Mouse (Mus musculus): Measurements from ENCODE around the gene Ahsg. TPM values are rescaled to one million over a fixed set of nuclear protein-coding genes. Genes with fewer than 3 reads are reported as not detected.

The Ahsg gene
- polyA plus RNA-seq, 1 experiment from 2014 or later: 1.1 TPM

GRCm38 (mm10) chr16:22856773-22857172, 34.3 kb upstream of the Ahsg start:
- H3K27ac ChIP-seq (ENCODE audit: low read depth, low read length): peak overlapping the region; percentile 4; the same call in 1 of the 2 replicates
- no peaks in the 10 kb centered on the region for H3K27me3 ChIP-seq (ENCODE audit: control insufficient read depth, insufficient read depth, low read length)
- WGBS: 9% methylated on average over 9 of the region's 9 CpGs
- peaks cover 4% of the 10 kb centered on the region; the same call in 1 of the 2 replicates for H3K36me3 ChIP-seq (ENCODE audit: control insufficient read depth, insufficient read depth, low read length)
- H3K9ac ChIP-seq (ENCODE audit: low read depth, low read length): peak overlapping the region; percentile 57
- ATAC-seq (ENCODE audit: low FRiP score, low TSS enrichment): no peak
- H3K4me1 ChIP-seq (ENCODE audit: control insufficient read depth, insufficient read depth, low read length): 0 out of 2 replicates have a peak, but pooled peaks cover 6% of the 10 kb centered on the region
- H3K4me2 ChIP-seq (replicated peaks; ENCODE audit: low read depth, low read length): peak overlapping the region; percentile 86
- H3K4me3 ChIP-seq (ENCODE audit: low read length): peak overlapping the region; percentile 65
- no peaks in the 10 kb centered on the region for H3K9me3 ChIP-seq (ENCODE audit: control insufficient read depth, low read length)

GRCm38 (mm10) chr16:22857431-22858113, 33.5 kb upstream of the Ahsg start, which contains the start of the genes Tbccd1 and Dnajb11:
Tbccd1 (minus strand) TSS chr16:22857669.
Dnajb11 (plus strand) TSS chr16:22857845.
- H3K9ac ChIP-seq (ENCODE audit: low read depth, low read length): peak within 1 kb of the TSS; percentile 68
- H3K4me1 ChIP-seq (ENCODE audit: control insufficient read depth, insufficient read depth, low read length): 0 out of 2 replicates have a peak, but pooled peaks cover 6% of the 10 kb centered on the region
- ATAC-seq (ENCODE audit: low FRiP score, low TSS enrichment): peak; percentile 99
- H3K9me3 ChIP-seq (ENCODE audit: control insufficient read depth, low read length): no peaks in the 10 kb centered on the region
- H3K36me3 ChIP-seq (ENCODE audit: control insufficient read depth, insufficient read depth, low read length): peaks cover 6% of the 10 kb centered on the region; the same call in 1 of the 2 replicates
- peak within 1 kb of the TSS; percentile 4; the same call in 1 of the 2 replicates for H3K27ac ChIP-seq (ENCODE audit: low read depth, low read length)
- H3K27me3 ChIP-seq (ENCODE audit: control insufficient read depth, insufficient read depth, low read length): no peaks in the 10 kb centered on the region
- H3K4me3 ChIP-seq (ENCODE audit: low read length): peak within 1 kb of the TSS; percentile 65
- under 1% methylated on average over 62 of the region's 62 CpGs for WGBS
- peak within 1 kb of the TSS; percentile 86 for H3K4me2 ChIP-seq (replicated peaks; ENCODE audit: low read depth, low read length)

DNA sequence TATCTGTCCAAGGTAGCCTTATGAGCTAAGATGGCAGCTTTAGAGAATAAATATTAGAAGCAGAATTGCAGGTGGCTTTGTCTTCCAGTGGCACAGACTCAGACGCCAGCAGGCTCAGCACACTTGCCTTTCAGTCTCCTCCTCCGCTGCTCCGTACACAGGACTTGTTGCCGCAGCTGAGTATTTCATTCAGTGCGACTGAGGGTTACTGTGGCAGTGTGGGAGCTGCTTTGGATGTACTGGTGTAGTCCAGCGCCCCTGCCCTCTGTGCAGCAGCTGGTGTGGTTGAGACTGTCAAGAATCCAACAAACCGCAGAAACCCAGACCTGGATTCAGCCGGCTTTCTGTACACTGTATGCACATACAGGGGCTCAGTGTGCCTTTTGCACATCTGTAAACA, 18.7 kb upstream of the Ahsg start:
- H3K9ac ChIP-seq (ENCODE audit: low read depth, low read length): no peak overlapping the region
- WGBS: 89% methylated on average over 8 of the region's 8 CpGs
- no peaks in the 10 kb centered on the region for H3K9me3 ChIP-seq (ENCODE audit: control insufficient read depth, low read length)
- H3K27me3 ChIP-seq (ENCODE audit: control insufficient read depth, insufficient read depth, low read length): no peaks in the 10 kb centered on the region
- no peaks in the 10 kb centered on the region for H3K4me1 ChIP-seq (ENCODE audit: control insufficient read depth, insufficient read depth, low read length)
- H3K4me2 ChIP-seq (replicated peaks; ENCODE audit: low read depth, low read length): no peak overlapping the region
- H3K27ac ChIP-seq (ENCODE audit: low read depth, low read length): no peak overlapping the region
- ATAC-seq (ENCODE audit: low FRiP score, low TSS enrichment): no peak
- no peak overlapping the region for H3K4me3 ChIP-seq (ENCODE audit: low read length)
- peaks cover 63% of the 10 kb centered on the region for H3K36me3 ChIP-seq (ENCODE audit: control insufficient read depth, insufficient read depth, low read length)

- H3K4me2 ChIP-seq (replicated peaks; ENCODE audit: low read depth, low read length): no peak overlapping the region
- ATAC-seq (ENCODE audit: low FRiP score, low TSS enrichment): no peak
- 82% methylated on average over 4 of the region's 4 CpGs for WGBS
Measured at GRCm38 (mm10) chr16:22873369-22873768, 17.7 kb upstream of the Ahsg start.

DNA sequence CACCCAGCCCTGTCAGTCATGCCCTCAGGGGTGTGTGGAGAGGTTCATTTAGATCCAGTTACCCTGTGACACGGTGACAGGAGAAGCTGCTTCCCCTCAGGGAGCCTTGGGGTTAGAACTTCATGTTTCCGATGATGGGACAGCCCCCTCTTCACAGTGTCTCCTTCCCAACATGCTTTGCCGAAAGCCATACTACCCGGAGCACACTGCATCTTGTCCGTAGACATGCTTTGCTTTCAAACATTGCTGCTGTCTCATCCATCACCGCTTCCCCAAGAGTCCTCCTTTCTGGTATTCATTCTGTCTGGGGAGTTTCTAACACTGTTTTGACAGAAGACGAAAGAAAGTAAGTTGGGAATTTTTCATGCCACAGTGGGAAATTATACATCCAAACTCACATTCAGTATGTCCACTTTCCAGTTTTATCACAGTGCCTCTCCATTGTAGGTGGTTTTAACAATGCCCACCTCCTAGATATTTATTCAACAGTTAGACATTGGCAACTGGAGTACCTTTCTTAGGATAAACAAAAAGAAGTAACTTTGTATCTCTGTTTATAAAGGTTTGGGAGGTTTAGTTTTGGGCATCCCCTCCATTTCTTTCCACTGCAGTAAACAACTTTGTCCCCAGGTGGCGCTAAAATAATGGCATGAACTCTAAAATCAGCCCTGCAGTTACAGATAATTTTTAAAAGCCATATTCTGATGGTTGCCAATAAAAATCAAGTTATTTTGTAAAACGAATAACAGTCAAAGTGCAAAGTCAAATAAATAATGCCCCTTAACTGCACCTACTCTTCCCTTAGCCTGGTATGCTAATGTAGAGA, 14.6 kb upstream of the Ahsg start:
- Histone ChIP-seq H3K9me3 (ENCODE audit: control insufficient read depth, low read length) (no peaks in the 10 kb centered on the region), H3K27me3 (ENCODE audit: control insufficient read depth, insufficient read depth, low read length) (no peaks in the 10 kb centered on the region), H3K27ac (ENCODE audit: low read depth, low read length) (no peak overlapping the region), H3K36me3 (ENCODE audit: control insufficient read depth, insufficient read depth, low read length) (peaks cover 23% of the 10 kb centered on the region), H3K4me1 (ENCODE audit: control insufficient read depth, insufficient read depth, low read length) (no peaks in the 10 kb centered on the region), H3K4me3 (ENCODE audit: low read length) (no peak overlapping the region), H3K4me2 (replicated peaks; ENCODE audit: low read depth, low read length) (no peak overlapping the region), H3K9ac (ENCODE audit: low read depth, low read length) (no peak overlapping the region)
- 54% methylated on average over 9 of the region's 9 CpGs for WGBS
- no peak for ATAC-seq (ENCODE audit: low FRiP score, low TSS enrichment)

More at GRCm38 (mm10) chr16:22873369-22873768, 17.7 kb upstream of the Ahsg start:
- H3K27me3 ChIP-seq (ENCODE audit: control insufficient read depth, insufficient read depth, low read length): no peaks in the 10 kb centered on the region
- H3K27ac ChIP-seq (ENCODE audit: low read depth, low read length): no peak overlapping the region
- H3K9ac ChIP-seq (ENCODE audit: low read depth, low read length): no peak overlapping the region; the same call in 1 of the 2 replicates
- H3K4me3 ChIP-seq (ENCODE audit: low read length): no peak overlapping the region
- peaks cover 54% of the 10 kb centered on the region for H3K36me3 ChIP-seq (ENCODE audit: control insufficient read depth, insufficient read depth, low read length)
- no peaks in the 10 kb centered on the region for H3K4me1 ChIP-seq (ENCODE audit: control insufficient read depth, insufficient read depth, low read length)
- H3K9me3 ChIP-seq (ENCODE audit: control insufficient read depth, low read length): no peaks in the 10 kb centered on the region

DNA sequence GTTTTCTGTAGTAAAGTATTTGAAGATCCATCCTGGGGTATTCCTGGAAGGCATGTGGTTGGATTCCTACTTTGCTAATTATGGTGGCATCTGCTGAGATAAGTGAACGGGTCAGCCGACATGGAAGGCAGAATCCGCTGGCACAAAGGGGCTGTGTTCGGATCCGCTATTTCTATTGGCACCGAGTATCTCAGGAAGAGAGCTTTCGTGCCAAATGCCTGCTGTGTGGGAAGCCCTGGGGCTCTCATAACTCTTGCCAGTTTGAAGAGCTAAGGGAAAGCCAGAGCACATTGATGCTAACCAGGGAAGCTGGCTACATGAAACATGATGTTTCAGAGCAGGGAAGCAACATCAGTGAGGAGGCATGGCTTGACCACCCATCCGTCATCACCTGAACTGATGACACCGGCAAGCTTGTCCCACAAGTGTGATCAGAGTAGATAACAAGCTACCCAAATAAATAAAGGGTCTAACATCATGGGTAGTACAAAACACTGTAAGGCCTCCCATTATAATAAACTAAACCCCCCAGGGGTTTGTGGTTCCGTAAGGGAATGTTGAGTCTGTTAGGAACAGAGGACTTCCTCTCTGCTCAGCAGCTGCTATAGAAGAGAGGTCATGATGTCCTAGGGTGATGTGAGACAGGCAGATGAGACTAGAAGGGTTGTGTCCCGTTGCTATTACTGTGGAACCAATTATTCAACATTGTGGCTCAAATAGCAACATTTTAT, 13.3 kb upstream of the Ahsg start:
- no peak for ATAC-seq (ENCODE audit: low FRiP score, low TSS enrichment)
- 90% methylated on average over 11 of the region's 11 CpGs for WGBS

GRCm38 (mm10) chr16:22878716-22879115, 12.4 kb upstream of the Ahsg start:
- Histone ChIP-seq H3K27ac (ENCODE audit: low read depth, low read length) (no peak overlapping the region), H3K27me3 (ENCODE audit: control insufficient read depth, insufficient read depth, low read length) (no peaks in the 10 kb centered on the region), H3K4me2 (replicated peaks; ENCODE audit: low read depth, low read length) (no peak overlapping the region), H3K4me1 (ENCODE audit: control insufficient read depth, insufficient read depth, low read length) (no peaks in the 10 kb centered on the region), H3K4me3 (ENCODE audit: low read length) (no peak overlapping the region), H3K36me3 (ENCODE audit: control insufficient read depth, insufficient read depth, low read length) (0 out of 2 replicates have a peak, but pooled peaks cover 1% of the 10 kb centered on the region), H3K9ac (ENCODE audit: low read depth, low read length) (no peak overlapping the region), H3K9me3 (ENCODE audit: control insufficient read depth, low read length) (no peaks in the 10 kb centered on the region)
- ATAC-seq (ENCODE audit: low FRiP score, low TSS enrichment): no peak
- 71% methylated on average over 7 of the region's 7 CpGs for WGBS

More for the DNA sequence above, 13.3 kb upstream of the Ahsg start:
- H3K4me2 ChIP-seq (replicated peaks; ENCODE audit: low read depth, low read length): no peak overlapping the region
- H3K27me3 ChIP-seq (ENCODE audit: control insufficient read depth, insufficient read depth, low read length): no peaks in the 10 kb centered on the region
- H3K4me3 ChIP-seq (ENCODE audit: low read length): no peak overlapping the region
- no peak overlapping the region for H3K27ac ChIP-seq (ENCODE audit: low read depth, low read length)
- peaks cover 9% of the 10 kb centered on the region for H3K36me3 ChIP-seq (ENCODE audit: control insufficient read depth, insufficient read depth, low read length)
- no peak overlapping the region for H3K9ac ChIP-seq (ENCODE audit: low read depth, low read length)
- no peaks in the 10 kb centered on the region for H3K9me3 ChIP-seq (ENCODE audit: control insufficient read depth, low read length)
- no peaks in the 10 kb centered on the region for H3K4me1 ChIP-seq (ENCODE audit: control insufficient read depth, insufficient read depth, low read length)

GRCm38 (mm10) chr16:22879945-22880595, 11.0 kb upstream of the Ahsg start:
- H3K27me3 ChIP-seq (ENCODE audit: control insufficient read depth, insufficient read depth, low read length): no peaks in the 10 kb centered on the region
- WGBS: 63% methylated on average over 7 of the region's 7 CpGs
- H3K27ac ChIP-seq (ENCODE audit: low read depth, low read length): no peak overlapping the region
- no peaks in the 10 kb centered on the region for H3K9me3 ChIP-seq (ENCODE audit: control insufficient read depth, low read length)
- ATAC-seq (ENCODE audit: low FRiP score, low TSS enrichment): no peak
- no peak overlapping the region for H3K9ac ChIP-seq (ENCODE audit: low read depth, low read length)
- no peak overlapping the region for H3K4me3 ChIP-seq (ENCODE audit: low read length)
- H3K4me2 ChIP-seq (replicated peaks; ENCODE audit: low read depth, low read length): no peak overlapping the region
- no peaks in the 10 kb centered on the region for H3K4me1 ChIP-seq (ENCODE audit: control insufficient read depth, insufficient read depth, low read length)
- H3K36me3 ChIP-seq (ENCODE audit: control insufficient read depth, insufficient read depth, low read length): no peaks in the 10 kb centered on the region
